Mouse (Mus musculus) urinary bladder, adult 2 months (tissue): ENCODE results near the gene Maats1. TPM values are rescaled to one million over a fixed set of nuclear protein-coding genes. Genes with fewer than 3 reads are reported as not detected.

Source experiments
- DNase-seq: peaks from one replicate; pipeline ENCODE4 v3.0.0; 2022; ENCODE audit warnings: low spot score
- polyA plus RNA-seq: library from polyadenylated mRNA; depleted of rRNA; stranded (reverse); fragments of >200 nt; gene quantifications from 2 replicates; pipeline ENCODE4 v1.2.3, GENCODE M21; 2012

The Maats1 gene
- polyA plus RNA-seq, 1 experiment = 0.07 TPM

- DNase-seq = no peak
Measured at GRCm38 (mm10) chr16:38294685-38295348, 47.1 kb downstream of the Maats1 start, which contains the start of gene Nr1i2. Nr1i2 (minus strand) TSS chr16:38294824.

GRCm38 (mm10) chr16:38290151-38290550 is 51.8 kb downstream of the Maats1 start:
- no peak for DNase-seq

DNA sequence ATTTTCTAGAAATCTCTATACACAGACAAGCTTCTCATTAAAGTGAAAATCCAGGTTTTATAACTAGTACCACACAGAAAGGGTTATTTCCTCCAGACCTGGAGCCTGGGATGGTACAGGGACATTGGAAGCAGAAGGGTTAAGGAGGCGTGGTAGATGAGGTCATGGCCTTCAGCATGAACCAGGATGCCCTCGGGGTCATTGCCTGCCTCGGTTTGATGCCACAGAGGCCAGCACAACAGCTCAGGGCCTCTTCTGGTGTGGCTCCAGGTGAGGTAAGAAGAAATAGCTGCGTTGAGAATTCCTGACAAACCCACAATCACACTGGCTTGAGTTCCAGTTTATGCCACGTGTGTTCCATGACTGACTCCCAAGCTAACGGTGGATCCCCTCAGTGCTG is 53.1 kb downstream of the Maats1 start:
- DNase-seq = no peak

GRCm38 (mm10) chr16:38287762-38288161 is 54.2 kb downstream of the Maats1 start:
- no peak for DNase-seq

DNA sequence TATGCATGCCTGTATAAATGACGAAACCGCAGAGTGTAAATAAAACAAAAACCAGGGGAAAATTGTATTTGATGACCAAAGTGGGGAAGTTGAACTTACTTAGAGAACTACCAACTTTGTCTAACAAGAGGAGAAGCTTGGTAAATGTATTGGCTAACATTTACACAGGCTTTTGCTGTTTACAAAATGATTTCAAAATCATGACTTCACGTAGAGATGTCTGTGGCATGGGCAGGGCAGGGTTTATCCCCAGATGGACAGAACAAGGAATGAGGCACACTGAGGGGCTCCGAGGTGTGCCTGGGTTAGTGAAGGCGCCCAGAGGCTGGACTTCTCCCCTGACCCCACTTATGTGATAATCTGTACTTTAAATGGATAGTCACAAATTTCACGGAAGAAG is 54.6 kb downstream of the Maats1 start:
- no peak for DNase-seq

DNA sequence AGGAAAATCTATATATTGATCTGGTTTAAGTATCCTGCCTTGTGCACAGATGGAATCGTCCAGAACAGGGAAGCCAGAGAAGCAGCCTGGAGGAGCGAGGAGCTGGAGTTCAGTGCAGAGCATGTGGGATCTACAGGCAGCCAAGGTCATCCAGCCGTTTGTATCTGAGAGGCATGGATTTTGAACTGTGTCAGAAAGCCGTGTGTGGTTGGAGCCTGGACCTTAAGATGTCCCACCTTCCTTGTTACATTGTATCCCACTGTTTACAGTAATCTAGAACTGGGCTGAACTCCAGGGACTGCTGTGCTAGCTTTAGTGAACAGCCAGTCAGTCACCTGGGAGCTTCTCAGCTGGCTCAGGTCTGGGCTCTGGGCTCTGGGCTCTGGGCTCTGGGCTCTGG is 55.4 kb downstream of the Maats1 start:
- DNase-seq = no peak

- DNase-seq = no peak
Measured at GRCm38 (mm10) chr16:38285801-38286200, 56.1 kb downstream of the Maats1 start.

DNA sequence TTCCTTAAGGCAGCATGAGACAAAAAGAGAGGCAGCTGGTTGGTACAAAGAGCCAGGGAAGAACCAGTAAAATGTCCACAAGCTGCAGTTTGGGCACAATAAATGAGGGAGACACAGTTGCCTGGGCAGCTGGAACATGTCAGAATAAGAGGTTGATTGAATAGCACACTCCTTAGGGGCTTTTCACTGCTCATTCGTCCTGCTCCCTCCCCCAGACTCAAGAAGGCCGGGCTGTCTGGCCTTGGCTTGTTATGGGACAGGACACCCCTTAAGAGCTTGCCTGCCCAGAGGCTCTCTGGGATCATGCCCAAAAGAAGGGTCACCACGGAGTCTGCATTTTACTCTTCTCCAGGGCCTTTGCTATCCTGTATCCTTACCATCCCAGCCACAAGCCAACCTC is 58.6 kb downstream of the Maats1 start:
- no peak for DNase-seq

GRCm38 (mm10) chr16:38282559-38283160 is 59.3 kb downstream of the Maats1 start:
- no peak for DNase-seq

- no peak for DNase-seq
Measured at GRCm38 (mm10) chr16:38280951-38281350, 61.0 kb downstream of the Maats1 start.

GRCm38 (mm10) chr16:38279794-38280193 is 62.1 kb downstream of the Maats1 start:
- no peak for DNase-seq

DNA sequence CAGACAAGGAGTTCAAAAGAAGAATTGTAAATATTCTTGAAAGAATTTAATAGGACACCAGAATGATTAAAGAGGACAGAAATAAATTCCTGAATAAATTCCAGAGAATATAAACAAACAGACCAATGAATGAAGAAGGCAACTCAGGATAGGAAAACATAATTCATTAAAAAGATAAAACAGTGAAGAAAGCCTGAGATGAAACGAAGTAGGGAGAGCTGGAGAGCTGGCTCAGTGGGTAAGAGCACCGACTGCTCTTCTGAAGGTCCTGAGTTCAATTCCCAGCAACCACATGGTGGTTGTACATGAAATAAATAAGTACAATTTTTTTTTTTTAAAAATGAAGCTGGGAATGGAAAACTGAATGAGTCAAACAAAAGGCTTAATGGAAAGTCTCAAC is 67.2 kb downstream of the Maats1 start:
- DNase-seq = no peak

DNA sequence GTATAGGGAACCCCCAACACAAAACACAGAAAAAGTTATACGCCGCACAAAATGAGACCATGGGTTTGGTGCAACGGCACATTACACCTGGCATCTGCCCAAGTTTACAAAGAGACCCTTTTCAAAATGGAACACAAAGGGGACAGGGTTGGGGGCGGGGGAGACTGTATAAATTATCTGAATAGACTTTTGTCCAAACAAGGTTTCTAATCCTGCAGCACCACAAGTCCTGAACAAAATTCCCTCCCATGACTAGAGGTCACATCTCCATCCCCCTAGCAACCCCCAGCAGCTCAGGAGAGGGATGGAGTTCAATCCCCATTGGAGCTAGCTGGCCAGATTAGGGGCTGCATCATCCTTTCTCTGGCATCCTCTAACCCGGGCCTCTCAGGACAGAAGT is 69.5 kb downstream of the Maats1 start:
- DNase-seq = no peak

GRCm38 (mm10) chr16:38271601-38272000 is 70.3 kb downstream of the Maats1 start:
- DNase-seq = no peak

- DNase-seq = no peak
Measured at GRCm38 (mm10) chr16:38255927-38256326, 86.0 kb downstream of the Maats1 start.

GRCm38 (mm10) chr16:38255107-38255506 is 86.8 kb downstream of the Maats1 start:
- DNase-seq = no peak

DNA sequence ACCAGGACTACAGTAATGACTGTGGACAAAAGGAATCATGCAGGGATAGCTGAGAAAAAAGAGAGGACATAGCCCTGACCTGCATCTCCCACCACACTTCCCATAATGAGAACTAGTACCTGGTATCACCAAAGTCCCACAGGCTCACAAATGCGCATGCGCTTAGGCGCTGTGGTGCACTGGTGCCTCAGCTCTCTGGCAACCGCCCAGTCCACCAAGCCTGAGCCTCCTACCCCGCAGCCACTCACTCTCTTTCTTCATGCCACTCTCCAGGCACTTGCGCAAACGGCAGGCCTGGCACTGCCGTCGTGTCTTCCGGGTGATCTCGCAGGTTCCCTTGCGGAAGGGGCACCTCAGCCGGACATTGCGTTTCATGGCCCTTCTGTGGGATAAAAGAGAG is 87.9 kb downstream of the Maats1 start:
- DNase-seq = no peak

- DNase-seq = no peak
Measured at GRCm38 (mm10) chr16:38250467-38250866, 91.5 kb downstream of the Maats1 start.

- DNase-seq = no peak
Measured at GRCm38 (mm10) chr16:38248331-38248961, 93.5 kb downstream of the Maats1 start.
